Mouse (Mus musculus) CH12F3 (cell line): ENCODE results near the gene Pnpla8.
"Not testable (repeated sequence)": the region's sequence is repeated elsewhere in the genome, so short reads cannot be mapped to it uniquely, and the experiment has no call there.

Experiments used
- in situ Hi-C: fragments of 300-500 bp; cut with MboI; formaldehyde crosslinking; loops from 2 replicates; pipeline ENCODE4 v1.14.3; 2020; ENCODE audit warnings: low sequenced_read_pairs

Pnpla8 gene

GRCm38 (mm10) chr12:44268728-44269302 lies 47.6 kb downstream of the Pnpla8 start:
- in situ Hi-C loops, result no loop called here

GRCm38 (mm10) chr12:44269311-44269831 lies 48.2 kb downstream of the Pnpla8 start:
- in situ Hi-C loops, result no loop called here

DNA sequence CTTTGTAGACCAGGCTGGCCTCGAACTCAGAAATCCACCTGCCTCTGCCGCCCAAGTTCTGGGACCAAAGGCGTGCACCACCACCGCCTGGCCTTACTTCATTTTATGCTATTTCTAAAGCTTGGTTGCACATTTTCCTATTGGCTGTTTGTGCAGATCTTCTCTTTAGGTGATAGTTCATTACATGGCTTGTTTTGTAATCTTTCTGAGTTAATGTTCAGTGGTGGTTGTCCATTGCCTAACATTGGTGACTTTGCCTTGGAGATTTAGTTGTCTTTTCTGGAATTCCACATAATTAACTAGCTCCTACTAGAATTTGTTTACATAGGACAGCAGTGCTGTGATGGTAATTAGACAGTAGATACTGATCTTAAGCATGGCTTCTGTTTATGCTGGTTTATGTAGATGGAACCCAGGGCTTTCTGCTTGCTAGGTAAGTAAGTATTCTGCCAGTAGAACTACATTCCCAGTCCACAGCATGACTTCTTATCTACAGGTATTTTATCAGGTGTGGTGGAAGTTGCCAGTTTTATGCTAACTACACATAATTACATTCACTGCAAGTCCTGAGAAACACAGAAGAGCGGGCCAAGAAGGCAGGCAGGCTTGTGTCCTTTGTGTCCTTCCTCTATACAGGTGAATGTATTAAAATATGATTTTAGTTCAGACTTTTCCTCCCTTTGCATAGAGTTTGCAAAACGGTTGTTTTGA lies 53.1 kb downstream of the Pnpla8 start:
- in situ Hi-C loops, result loop anchor here (10.0 kb wide), 1 partner anchor 59 kb away; the partner anchor contains the start of gene Dnajb9

DNA sequence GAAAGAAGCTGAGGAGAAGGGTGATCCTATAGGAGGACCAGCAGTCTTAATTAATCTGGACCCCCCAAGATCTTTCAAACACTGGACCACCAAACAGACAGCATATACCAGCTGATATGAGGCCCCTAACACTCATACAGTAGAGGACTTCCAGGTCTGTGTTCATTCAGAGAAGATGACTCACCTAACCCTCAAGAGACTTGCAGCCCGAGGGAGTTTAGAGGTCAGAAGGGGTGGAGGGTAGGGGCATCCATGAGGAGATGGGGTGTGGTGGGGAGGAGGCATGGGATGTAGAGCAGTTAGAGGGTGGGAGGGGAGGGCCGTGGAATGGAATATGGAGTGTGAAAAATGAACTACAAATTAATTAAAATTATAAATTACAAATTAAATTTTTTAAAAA lies 59.0 kb downstream of the Pnpla8 start:
- in situ Hi-C loops, result not testable (repeated sequence)

DNA sequence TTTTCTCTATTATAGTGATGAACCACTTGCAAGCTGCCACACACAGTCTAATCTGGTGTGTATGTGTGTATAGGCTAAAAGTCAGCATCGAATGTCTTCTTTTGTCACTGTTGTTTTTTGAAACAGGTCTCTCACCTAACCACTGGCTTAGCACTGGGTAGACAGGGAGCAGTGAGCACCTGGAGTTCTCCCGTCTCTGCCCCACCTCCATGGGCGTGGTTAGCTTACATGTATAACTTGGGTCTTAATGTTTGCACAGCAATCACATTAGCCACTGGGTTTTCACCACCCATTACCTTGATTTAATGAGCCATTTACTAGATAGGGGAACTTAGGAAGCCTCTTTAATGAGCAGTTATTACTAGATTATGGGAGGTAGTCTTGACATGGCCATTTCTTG lies 60.4 kb downstream of the Pnpla8 start:
- in situ Hi-C loops, result no loop called here

- in situ Hi-C loops, result no loop called here
Measured at GRCm38 (mm10) chr12:44283378-44283777, 62.2 kb downstream of the Pnpla8 start.

GRCm38 (mm10) chr12:44286992-44287391 lies 65.8 kb downstream of the Pnpla8 start:
- in situ Hi-C loops, result no loop called here

- in situ Hi-C loops, result no loop called here
Measured at GRCm38 (mm10) chr12:44292281-44292680, 71.1 kb downstream of the Pnpla8 start.

GRCm38 (mm10) chr12:44300793-44301192 lies 79.6 kb downstream of the Pnpla8 start:
- in situ Hi-C loops, result no loop called here

DNA sequence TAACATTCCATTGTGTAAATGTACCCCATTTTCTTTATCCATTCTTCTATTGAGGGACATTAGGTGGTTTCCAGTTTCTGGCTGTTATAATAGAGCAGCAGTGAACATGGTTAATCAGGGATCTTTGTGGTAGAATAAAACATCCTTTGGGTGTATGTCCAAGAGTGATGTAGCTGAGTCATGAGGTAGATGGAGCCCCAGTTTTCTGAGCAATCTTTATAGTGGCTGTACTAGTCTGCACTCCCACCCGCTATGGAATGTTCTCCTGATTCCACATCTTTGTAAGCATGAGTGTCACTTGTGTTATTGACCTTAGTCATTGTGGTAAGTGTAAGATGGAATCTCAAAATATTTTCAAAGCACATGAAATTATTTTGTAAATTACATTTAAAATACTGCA lies 82.8 kb downstream of the Pnpla8 start:
- in situ Hi-C loops, result no loop called here

DNA sequence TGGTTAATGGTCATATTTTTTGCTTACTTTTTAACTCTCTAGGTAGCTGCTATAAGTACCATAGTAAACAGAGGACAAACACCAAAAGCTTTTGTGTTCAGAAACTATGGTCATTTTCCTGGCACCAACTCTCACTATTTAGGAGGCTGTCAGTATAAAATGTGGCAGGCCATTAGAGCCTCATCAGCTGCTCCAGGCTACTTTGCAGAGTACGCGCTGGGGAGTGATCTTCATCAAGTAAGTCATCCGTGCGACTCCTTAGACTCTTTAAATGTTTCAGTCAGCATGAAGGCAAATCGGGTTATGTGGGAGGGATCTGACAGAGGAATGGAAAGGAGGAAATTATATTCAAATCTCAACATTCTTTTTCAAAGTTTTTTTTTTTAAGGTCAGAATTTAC lies 83.7 kb downstream of the Pnpla8 start:
- in situ Hi-C loops, result no loop called here

DNA sequence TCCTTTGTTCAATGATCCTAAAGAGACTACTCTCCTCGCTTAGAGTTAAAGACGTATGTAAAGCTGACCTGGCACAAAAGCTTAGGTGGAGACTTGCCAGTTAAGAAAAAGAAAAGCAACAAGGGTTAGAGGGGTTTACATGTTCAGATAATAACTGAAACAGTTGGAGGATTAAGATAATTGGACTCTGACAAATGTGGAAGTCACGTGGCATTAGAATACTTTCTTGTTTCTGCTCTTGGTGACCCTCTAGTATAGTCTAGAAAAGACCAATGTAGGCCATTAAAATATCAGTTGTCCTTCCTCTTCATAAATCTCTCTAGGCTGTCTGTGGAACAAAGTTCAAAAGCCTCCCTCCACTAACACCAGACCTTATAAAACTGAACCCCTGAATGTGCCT lies 87.1 kb downstream of the Pnpla8 start:
- in situ Hi-C loops, result no loop called here

- in situ Hi-C loops, result no loop called here
Measured at GRCm38 (mm10) chr12:44315212-44315611, 94.0 kb downstream of the Pnpla8 start.

- in situ Hi-C loops, result no loop called here
Measured at GRCm38 (mm10) chr12:44325091-44325490, 103.9 kb downstream of the Pnpla8 start.

DNA sequence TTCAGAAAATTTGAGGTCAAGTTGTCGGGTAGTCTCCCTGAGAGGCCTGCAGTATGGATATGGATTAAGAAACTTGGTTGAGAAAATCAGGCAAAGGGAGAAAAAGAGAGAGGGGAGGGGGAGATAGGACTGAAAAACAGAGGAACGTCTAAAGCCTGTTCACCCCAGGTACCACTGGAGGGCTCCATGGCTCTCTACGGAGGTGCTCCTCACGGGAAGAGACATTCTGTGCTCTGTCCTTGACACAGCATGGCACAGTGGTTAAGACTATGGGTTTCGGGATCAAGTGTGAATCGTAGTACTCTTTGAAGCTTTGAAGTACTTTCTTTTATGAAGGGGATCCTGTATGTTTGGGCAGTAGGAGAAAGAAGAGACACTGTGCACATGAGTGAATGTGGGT lies 106.3 kb downstream of the Pnpla8 start:
- in situ Hi-C loops, result no loop called here

DNA sequence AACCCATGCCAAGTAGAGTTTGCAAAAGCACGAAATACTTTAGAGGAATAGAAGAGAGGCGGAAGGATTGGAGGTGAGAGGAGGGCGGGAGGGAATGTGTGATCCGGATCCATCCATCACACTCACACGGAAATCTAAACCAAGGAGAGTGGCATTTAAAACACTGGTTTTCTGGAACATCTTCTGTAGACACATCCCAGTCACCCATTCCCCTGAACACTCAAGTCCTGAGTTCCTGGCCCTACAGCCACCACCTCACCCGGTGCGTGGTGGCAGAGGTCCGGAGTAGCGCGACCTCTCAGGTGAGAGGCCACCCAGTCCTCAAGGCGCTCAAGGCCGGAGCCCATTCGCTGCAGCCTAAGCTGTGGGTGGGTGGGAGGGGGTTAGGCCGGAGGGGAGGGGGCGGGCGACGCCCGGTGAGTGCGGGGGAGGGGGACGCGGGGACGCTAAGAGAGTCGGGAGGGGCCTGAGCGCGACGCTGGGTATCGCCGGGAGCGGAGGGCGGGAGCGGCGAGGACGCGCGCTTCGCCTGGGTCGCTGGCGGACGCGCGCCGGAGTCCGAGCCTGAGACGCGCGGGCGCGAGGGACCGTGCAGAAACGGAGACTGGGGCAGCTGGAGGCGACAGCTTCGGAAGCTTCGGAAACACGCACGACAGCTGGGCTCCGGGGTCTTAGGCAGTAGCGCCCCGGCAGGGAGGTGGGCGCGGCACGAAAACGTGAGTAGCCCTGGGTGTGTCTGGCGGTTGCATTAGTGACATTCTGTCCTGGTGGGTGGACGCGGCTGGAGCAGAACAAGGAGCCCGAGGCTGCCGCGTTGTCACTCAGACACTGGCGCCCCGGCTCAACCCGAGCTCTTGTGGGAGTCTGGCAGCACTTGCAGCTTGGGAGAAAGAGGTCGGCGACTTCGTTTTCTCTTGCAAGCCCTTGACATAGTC lies 107.5 kb downstream of the Pnpla8 start, which contains the start of gene Nrcam:
Gene Nrcam (plus strand): TSS at position 505 of the 935 bp plus-strand sequence.
- in situ Hi-C loops, result no loop called here

DNA sequence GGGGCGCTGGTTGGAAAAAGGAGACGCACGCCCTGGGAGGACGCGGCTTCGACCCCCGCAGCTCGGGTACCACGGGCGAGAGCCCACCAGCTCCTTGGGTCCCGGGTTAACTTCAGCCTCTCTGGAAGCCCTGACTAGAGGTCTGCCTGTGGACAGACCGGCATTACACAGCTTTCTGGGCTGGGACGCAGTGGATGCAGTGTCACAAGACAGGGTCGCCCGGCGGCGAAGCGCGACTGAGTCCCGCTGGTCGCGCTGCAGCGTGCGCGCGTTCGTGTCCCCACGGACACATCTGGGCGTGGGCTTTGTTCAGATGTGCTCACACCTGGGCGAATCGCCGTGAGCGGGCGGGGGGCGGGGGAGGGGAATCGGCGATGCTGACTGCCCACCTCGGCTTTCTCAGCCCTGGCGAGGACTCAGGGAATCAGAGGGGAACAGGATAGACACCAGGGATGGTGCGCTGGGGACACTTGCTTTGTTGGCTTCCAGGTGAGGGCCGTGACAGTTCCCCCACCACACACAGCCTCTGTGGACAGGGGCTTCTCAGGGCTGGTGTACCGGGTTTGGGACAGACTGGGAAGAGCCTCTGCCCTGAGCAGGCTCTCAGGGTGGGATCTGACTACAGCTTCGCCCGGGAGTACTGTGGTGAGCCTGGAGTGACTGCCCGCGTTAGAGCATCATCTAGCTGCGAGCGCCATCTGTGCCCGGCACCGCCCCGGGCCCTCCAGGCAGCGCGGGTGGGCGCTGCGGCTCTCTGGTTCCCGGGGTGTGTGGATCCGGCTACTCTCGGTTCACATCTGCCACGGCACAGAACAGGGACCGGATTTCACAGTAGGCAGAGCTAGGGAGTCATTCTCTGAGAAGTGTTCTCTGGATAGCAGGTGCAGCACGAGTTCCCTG lies 108.4 kb downstream of the Pnpla8 start:
- in situ Hi-C loops, result no loop called here

DNA sequence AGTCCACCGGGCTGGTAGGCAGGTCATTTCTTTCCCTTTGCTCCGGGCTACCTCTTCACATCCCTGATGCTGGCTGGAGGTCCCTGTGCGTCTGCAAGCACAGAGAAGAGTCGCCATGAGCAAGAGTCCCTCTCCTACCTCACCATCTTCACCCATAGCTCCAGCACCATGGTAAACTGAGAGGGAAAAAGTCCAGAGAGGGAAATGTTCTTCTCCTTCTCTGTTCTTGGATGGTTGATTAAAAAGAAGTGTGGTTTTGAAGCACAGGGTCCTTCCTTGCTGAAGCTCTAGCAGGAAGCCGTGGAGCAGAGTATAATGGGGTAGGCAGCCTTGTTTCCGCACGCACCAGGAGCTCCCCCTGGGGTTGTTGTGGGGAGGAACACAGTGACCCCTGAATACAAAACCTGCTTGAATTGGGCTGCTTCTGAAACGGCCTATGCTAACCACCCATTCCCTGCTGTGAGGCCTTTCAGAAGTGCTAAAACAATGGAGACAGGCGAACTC lies 109.1 kb downstream of the Pnpla8 start:
- in situ Hi-C loops, result no loop called here

DNA sequence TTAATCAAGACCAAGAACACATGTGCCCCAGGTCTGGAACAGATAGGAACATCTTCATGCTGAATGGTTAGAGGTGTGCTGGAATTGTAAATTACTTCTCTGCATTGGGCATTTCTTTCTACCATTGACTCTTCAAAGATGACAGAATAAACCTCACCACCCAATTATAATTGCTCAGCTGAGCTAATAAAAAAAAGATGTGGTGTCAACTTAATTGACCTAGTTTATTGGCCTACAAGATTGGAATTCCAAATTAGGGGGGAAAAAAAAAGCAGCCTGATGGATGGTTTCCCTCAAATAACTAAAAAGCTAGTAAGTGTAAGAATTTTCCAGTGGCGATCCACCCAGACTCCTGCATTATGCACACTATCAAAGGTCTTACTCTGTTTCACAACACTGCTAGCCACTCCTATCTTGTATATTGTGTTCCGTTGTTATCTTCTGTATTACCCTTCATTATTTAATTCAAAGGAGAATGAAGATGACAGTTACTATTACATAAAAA lies 116.0 kb downstream of the Pnpla8 start:
- in situ Hi-C loops, result no loop called here

GRCm38 (mm10) chr12:44338195-44338622 lies 117.0 kb downstream of the Pnpla8 start:
- in situ Hi-C loops, result no loop called here
